Mouse (Mus musculus): ENCODE measurements around the gene Ehf. TPM values are rescaled to one million over a fixed set of nuclear protein-coding genes. Genes with fewer than 3 reads are reported as not detected.

Gene Ehf
- total RNA-seq (2021) = not detected
- long read RNA-seq, experiment 1 = 0 reads
- long read RNA-seq, experiment 2 = 0 reads

DNA sequence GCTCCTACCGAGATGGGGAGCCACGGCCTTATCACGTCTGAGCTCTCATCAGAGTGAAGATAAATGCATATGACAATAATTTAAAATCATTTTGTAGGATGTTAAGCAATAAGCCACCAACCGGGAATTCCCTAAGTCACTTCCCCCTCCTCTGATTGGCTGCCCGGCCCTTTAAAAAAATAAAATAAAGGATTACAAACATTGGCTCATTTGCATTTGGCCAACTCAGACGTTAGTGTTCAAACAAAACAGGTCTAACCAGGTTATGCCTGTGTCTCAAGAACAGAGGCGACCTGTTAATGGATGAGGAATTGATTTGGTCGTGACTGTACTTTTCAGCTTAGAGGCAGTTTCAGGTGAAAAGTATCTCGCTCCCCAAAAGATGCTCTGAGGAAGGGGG lies at the start of gene Ehf:
Ehf (minus strand) TSS at position 147 of the 400 bp plus-strand sequence.
- TF ChIP-seq CTCF (conservative IDR thresholded peaks at IDR 0.05) = no peak
- H3K27ac ChIP-seq = no peak within 1 kb of the TSS
- no peak within 1 kb of the TSS for H3K4me3 ChIP-seq
- DNase-seq (ENCODE audit: low spot score in 2 of 2) = no peak

DNA sequence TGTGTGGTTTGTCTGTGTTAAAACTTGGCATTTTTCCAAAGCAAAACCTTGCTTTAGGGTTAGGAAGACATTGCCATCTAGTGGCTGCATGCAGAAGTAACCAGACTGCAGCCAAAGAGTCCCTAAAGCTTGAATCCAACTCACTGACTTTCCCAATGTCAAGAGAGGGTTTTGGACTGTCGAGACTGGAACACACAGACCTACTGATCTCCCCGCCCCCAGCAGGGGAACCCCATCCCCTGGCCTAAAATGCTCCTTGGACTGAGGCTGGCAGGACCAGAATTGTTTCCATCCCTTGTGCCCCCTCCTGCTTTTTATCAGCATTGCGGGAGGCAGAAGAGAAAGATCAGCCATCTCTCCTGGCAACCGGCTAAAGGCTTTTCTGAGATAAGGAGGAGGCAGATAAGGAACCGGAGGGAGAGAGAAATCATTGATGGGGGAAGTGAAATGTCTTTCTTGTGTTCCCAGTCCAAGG lies 44.4 kb upstream of the Ehf start:
- H3K4me3 ChIP-seq = peak overlapping the region; percentile 41; the same call in 1 of the 2 replicates
- peak; percentile 79 for TF ChIP-seq CTCF (conservative IDR thresholded peaks at IDR 0.05)
- peak overlapping the region; percentile 3; the same call in 1 of the 2 replicates for H3K27ac ChIP-seq
- DNase-seq (ENCODE audit: low spot score in 2 of 2) = peak; percentile 43 to 58

DNA sequence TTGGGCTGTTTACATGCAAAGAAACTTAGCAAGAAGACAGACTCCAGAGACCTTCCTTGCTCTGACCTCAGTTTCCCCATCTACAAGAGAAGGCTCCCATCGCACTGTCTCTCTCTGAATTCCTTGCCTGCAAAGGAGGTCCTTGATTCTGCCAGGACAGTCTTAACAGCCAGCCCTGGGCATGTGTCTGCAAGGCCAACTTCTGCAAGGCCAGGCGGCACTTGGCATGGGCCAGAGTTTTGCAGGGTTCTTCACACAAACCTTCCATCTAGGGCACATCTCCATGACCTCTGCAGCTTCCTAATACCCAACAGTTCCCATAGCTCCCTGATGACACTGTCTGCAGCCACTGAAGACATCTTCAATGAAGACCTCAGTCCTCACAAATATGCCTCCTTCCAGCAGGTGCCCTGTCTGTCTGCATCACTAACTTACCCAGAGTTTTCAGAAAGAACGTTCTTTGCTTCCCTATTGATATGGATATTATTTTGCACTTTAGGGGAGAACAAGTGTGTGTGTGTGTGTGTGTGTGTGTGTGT lies 43.7 kb upstream of the Ehf start:
- no peak for DNase-seq (ENCODE audit: low spot score in 2 of 2)
- no peak overlapping the region for H3K27ac ChIP-seq
- H3K4me3 ChIP-seq = no peak overlapping the region
- no peak for TF ChIP-seq CTCF (conservative IDR thresholded peaks at IDR 0.05)

DNA sequence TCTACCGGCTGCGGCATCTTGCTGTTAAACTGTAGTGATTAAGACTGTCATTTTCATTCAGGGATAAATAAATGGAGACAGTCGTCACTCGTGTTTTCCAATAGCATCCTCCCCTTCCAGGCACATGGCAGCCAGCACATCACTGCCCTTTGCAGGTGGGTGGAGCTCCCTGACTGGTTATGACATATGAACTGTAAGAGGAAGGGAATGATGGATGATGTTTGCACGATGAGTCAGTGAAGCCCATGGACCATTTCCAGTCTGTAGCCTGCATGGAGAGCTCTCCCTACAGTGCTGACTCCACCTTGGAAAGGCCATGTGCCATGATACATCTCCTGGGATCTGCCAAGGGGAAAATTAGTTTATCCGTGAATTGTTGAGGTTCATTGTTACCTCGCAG lies 40.5 kb upstream of the Ehf start:
- Histone ChIP-seq H3K4me3 (no peak overlapping the region), H3K27ac (no peak overlapping the region)
- no peak for DNase-seq (ENCODE audit: low spot score in 2 of 2)
- no peak for TF ChIP-seq CTCF (conservative IDR thresholded peaks at IDR 0.05)

DNA sequence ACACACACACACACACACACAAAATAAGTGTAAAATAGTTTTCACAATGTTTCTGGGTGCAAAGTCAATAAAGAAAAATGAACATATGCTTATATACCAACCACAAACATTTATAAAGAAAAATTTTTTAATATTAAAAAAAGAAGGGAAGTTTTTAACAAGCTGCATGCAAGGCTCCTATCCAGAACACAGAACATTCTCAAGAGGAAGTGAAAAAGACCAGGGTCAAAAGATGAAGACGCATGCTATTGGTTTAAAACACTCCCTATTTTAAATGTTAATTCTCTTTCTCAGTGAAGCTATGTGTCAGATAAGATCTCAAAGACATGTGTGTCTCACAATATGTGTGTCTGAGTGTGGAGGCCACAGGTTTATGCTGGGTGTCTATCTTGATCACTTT lies 39.0 kb upstream of the Ehf start:
- no peak for TF ChIP-seq CTCF (conservative IDR thresholded peaks at IDR 0.05)
- DNase-seq (ENCODE audit: low spot score in 2 of 2) = no peak
- Histone ChIP-seq H3K4me3 (no peak overlapping the region), H3K27ac (no peak overlapping the region)

DNA sequence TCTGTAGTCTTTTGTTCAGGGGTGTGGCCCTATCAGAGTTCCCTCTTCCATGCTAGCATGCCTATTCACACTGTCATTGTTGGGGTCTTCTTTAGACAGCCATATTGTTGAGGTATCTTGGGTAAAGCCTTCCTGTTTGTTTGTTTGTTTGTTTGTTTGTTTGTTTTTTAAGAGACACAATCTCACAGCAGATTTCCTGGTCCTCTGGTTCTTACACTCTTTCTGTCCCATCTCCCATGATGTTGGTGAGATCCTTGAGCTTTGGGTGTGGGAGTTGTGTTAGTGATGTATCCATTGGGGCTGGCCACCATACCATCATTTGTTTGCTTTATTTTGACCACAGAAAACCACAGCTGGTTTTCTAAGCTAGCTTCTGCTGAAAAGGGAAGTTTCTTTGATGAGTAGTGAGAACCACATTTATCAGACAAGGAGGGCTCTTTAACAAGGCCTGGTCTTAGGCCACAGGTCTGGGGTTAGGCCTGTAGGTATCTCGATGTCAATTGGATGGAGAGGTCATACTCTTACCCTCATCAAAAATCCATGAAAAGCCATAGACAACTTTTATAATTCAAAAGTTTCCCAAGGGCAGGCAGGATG lies 38.4 kb upstream of the Ehf start:
- no peak overlapping the region for H3K27ac ChIP-seq
- no peak for DNase-seq (ENCODE audit: low spot score in 2 of 2)
- H3K4me3 ChIP-seq = no peak overlapping the region
- no peak for TF ChIP-seq CTCF (conservative IDR thresholded peaks at IDR 0.05)

DNA sequence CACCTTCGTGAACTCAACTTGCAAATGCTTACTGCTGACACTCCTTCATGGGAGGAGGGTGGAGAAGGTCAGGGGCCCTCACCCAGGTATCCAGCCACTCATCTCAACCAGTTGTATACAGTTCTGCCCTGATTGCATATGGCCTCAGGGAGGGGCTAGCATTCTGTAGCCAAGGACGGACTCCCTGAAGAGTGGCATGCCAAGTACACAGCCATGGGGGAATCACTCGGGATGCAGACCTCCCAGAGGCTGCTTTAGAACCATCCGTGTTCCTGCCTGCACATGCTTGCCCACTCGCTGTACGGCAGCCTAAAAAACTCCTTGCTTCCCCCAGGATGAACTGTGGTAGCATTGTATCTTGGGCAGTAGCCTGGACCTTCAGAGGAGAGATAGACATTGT lies 35.6 kb upstream of the Ehf start:
- TF ChIP-seq CTCF (conservative IDR thresholded peaks at IDR 0.05) = no peak
- H3K4me3 ChIP-seq = no peak overlapping the region
- no peak overlapping the region for H3K27ac ChIP-seq
- DNase-seq (ENCODE audit: low spot score in 2 of 2) = no peak

DNA sequence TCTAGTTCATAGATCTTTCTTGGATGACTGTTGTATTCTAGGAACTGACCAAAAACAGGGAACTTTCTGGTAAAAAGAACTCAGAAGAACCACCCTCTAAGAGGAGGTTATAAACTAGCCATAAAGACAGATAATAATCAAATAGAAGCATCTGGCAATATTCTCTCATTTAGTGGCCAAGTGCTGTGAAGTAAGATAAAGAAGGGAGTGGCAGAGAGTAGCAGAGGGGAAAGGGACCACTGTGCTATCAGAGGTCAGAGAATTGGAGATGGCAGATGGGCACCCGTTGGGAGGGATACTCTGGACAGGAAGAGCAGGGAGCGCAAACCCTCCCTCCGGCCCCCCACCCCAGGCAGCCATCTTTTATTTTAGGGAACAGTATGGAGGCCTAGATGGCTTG lies 34.3 kb upstream of the Ehf start:
- no peak for DNase-seq (ENCODE audit: low spot score in 2 of 2)

DNA sequence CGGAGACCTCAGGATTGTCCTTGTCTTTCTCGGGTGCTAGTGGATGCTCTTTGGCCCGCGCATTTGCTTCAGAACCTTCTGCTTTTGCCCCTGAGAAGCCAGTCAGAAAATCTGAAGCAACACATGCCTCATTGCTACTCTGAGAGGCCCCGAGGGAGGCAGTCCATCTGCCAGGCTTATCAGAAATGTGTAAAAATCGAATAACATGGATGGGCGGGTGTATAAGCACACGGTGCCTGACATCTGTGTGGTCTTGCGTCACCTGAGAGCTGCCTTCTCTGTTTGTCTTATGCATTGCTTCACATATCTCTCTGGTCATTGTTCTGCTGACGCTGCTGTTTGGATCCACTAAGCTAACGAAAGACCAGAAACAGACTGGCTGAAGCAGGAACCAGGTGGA lies 33.5 kb upstream of the Ehf start:
- Histone ChIP-seq H3K27ac (no peak overlapping the region), H3K4me3 (no peak overlapping the region)
- no peak for DNase-seq (ENCODE audit: low spot score in 2 of 2)

More for the DNA sequence above, 34.3 kb upstream of the Ehf start:
- Histone ChIP-seq H3K27ac (no peak overlapping the region), H3K4me3 (no peak overlapping the region)
- TF ChIP-seq CTCF (conservative IDR thresholded peaks at IDR 0.05) = no peak

DNA sequence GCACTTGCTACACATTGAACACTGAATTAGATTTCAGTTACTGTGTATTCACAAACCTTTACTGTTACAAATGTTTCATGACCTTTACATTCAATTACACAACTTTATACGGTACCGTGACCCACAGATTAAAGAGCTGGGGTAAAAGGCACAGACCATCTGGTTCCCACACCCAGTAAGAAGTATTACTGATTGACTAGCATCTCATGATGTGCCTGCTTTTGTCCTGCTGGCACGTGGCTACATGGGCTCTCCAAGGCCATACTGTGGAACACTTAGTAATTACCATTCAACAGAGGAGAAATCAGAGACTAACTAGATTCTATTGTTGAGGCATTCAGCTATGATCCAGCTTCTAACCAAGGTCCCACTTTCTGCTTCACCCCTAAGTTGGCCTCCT lies 32.9 kb upstream of the Ehf start:
- H3K27ac ChIP-seq = no peak overlapping the region
- no peak for DNase-seq (ENCODE audit: low spot score in 2 of 2)
- TF ChIP-seq CTCF (conservative IDR thresholded peaks at IDR 0.05) = no peak
- H3K4me3 ChIP-seq = no peak overlapping the region

More for the DNA sequence above, 33.5 kb upstream of the Ehf start:
- no peak for TF ChIP-seq CTCF (conservative IDR thresholded peaks at IDR 0.05)

DNA sequence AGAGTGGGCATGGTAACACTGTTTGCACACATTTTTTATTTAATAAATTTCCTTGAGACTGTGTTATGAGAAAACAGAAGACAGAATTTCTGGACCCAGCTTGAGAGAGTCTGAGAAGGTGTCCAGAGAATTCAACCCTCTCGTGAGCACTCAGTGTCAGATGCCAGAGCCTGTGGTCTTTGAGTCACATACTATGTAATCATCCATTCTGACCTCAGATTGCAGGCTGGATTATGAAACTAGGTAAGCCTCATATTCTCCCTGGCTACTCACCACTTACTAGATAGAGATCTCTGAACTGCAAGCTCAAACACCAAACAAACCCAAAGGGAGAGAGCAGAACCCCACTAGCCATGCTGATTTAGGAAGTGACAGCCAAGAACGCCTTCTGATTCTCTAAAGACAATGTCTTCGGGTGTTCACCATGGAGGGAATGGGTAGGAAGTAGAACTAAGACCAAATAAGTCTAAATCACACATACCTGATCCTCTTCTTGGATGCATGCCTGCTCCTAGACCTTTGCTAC lies 28.7 kb upstream of the Ehf start:
- no peak overlapping the region for H3K27ac ChIP-seq
- TF ChIP-seq CTCF (conservative IDR thresholded peaks at IDR 0.05) = no peak
- DNase-seq (ENCODE audit: low spot score in 2 of 2) = no peak
- no peak overlapping the region for H3K4me3 ChIP-seq

DNA sequence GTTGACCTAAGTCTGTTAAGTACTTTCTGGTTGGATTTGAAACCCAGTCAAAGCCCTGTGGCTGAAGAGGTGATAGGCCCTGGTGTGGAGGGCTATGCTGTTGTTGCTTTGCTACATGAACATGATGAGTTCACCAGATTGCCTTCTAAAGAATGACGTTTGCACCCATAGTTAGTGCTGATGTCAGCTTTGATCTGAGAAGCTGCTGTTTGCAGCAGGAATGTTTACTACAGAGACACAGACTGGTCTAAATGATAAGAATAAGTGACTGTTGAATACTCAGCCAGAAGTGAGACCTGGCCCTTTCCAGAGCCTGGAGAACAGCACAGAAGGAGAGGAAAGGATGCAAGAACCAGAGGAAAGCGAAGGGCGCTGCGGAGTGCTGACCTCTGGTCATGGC lies 25.7 kb upstream of the Ehf start:
- no peak for TF ChIP-seq CTCF (conservative IDR thresholded peaks at IDR 0.05)
- DNase-seq (ENCODE audit: low spot score in 2 of 2) = no peak
- Histone ChIP-seq H3K27ac (no peak overlapping the region), H3K4me3 (no peak overlapping the region)

DNA sequence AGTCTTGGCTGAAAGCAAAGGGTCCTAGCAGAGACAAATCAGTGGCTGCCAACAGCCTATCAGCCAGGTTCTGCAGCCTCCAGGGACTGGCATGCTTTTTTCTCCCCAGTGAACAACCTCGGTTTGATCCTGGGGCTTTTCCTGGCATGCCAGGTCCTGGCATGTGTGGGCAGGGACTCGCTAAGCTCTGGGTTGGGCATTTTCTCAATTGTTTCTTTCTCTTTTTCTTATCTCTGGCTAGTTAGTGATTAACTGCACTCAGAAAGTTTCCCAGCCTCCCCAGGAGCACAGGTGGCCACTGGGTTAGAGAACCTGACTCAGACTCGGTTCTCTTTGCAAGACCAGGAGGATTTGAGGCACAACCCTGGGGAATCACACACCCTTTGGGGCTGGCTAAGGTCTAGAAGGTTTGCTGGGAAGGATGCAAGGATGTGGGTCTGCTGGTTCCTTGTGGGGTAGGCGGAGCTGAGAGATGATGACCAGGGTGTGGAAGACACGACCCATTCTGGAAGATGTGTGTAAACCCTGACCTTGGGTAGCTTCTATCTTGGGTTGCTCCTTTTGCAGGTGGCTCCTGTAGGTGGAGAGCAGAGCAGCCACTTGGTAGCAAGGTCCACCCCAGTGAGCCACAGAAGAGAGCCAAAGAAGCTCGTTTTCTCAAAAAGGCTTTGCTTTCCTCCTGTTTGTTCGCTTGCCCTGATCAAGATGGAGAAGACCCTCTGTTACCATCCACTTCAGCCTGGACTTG lies 22.4 kb upstream of the Ehf start:
- no peak overlapping the region for H3K4me3 ChIP-seq
- no peak for TF ChIP-seq CTCF (conservative IDR thresholded peaks at IDR 0.05)

More for the DNA sequence above, 22.4 kb upstream of the Ehf start:
- no peak for DNase-seq (ENCODE audit: low spot score in 2 of 2)
- no peak overlapping the region for H3K27ac ChIP-seq
